Mouse (Mus musculus): ENCODE data around the gene Ptpre. TPM values are rescaled to one million over a fixed set of nuclear protein-coding genes. Genes with fewer than 3 reads are reported as not detected.
A peak's percentile ranks its signal among the peaks of the same experiment; 100 is the strongest.

The Ptpre gene
- polyA plus RNA-seq, 1 experiment from 2014 or later, result 3.1 TPM

DNA sequence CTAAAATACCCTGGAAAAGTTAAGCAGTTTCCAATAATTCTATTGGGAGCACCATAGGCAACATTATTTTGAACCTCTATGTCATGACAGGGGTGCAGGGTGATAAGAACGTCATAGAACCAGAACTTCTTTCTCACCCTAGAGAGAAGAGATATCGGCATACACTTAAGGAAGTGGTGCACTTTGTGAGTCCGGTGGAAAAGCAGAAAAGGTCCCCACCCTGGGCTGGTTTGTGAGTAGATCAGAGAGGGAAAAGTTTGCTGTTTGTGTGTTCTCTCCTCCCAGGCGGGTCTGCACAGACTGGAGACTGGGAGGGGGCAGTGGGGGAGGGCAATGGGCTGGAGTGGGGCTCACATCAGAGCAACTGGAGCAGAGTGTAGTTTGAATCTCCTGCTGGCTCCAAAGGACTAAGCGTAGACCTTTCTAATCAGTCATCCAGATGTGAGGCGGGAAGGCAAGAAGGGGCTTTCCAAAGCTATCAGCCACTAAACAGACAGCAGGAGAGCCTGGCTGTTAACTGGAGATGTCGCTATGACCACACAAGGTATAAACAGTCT, 184.2 kb downstream of the Ptpre start:
- ATAC-seq (ENCODE audit: insufficient read depth, low FRiP score), result peak; percentile 26; the same call in 1 of the 2 replicates
- H3K4me3 ChIP-seq (replicated peaks; ENCODE audit: low read length), result no peak overlapping the region
- 56% methylated on average over 7 of the region's 7 CpGs for WGBS
- no peak overlapping the region; the same call in 1 of the 2 replicates for H3K27ac ChIP-seq (ENCODE audit: low read length)
- no peaks in the 10 kb centered on the region for H3K27me3 ChIP-seq (ENCODE audit: control insufficient read depth, insufficient read depth, low read length)
- H3K9ac ChIP-seq (ENCODE audit: low read length), result no peak overlapping the region
- no peaks in the 10 kb centered on the region for H3K36me3 ChIP-seq (ENCODE audit: control insufficient read depth, insufficient read depth, low read length)
- H3K4me1 ChIP-seq (ENCODE audit: control insufficient read depth, insufficient read depth, low read length), result peaks cover 21% of the 10 kb centered on the region
- no peak overlapping the region for H3K4me2 ChIP-seq (ENCODE audit: low read depth, low read length)
- no peaks in the 10 kb centered on the region for H3K9me3 ChIP-seq (replicated peaks; ENCODE audit: control insufficient read depth, low read length)

DNA sequence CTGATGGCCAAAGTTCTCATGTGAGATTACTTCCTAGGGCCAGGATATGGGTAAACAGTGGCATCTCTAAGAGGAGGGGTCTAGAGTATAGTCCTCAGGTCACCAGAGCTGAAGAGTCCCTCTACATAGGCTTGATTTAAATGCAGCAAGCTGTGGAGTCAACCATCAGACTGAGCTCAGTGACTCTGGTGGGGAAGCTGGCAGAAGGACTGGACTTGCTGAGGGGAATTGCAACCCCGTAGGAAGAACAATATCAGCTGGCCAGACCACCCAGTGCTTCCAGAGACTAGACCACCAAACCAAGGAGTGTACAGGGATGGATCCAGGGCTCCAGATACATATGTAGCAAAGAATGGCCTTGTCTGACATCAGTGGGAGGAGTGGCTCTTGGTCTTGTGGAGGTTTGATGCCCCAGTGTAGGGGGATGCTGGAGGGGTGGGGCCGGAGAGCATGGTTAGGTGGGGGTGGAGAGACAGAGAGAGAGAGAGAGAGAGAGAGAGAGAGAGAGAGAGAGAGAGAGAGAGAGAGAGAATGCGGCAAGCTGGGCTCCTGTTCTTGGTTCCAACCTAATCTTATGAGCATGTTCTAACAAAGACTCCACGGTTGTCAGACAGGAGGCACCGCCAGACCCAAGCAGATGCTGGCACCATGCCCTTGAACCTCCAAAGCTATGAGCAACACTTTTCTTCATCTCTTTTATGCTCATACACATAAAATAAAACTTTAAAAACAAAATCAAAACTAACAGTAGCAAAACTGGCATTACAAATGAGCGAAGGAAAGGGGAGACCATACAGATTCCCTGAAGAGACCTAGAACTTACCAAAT, 184.9 kb downstream of the Ptpre start:
- 68% methylated on average over 6 of the region's 6 CpGs for WGBS
- Histone ChIP-seq H3K36me3 (ENCODE audit: control insufficient read depth, insufficient read depth, low read length) (no peaks in the 10 kb centered on the region), H3K4me3 (replicated peaks; ENCODE audit: low read length) (no peak overlapping the region), H3K4me2 (ENCODE audit: low read depth, low read length) (no peak overlapping the region), H3K4me1 (ENCODE audit: control insufficient read depth, insufficient read depth, low read length) (peaks cover 18% of the 10 kb centered on the region), H3K27ac (ENCODE audit: low read length) (no peak overlapping the region; the same call in 1 of the 2 replicates), H3K9ac (ENCODE audit: low read length) (no peak overlapping the region), H3K9me3 (replicated peaks; ENCODE audit: control insufficient read depth, low read length) (no peaks in the 10 kb centered on the region), H3K27me3 (ENCODE audit: control insufficient read depth, insufficient read depth, low read length) (no peaks in the 10 kb centered on the region)
- ATAC-seq (ENCODE audit: insufficient read depth, low FRiP score), result no peak

DNA sequence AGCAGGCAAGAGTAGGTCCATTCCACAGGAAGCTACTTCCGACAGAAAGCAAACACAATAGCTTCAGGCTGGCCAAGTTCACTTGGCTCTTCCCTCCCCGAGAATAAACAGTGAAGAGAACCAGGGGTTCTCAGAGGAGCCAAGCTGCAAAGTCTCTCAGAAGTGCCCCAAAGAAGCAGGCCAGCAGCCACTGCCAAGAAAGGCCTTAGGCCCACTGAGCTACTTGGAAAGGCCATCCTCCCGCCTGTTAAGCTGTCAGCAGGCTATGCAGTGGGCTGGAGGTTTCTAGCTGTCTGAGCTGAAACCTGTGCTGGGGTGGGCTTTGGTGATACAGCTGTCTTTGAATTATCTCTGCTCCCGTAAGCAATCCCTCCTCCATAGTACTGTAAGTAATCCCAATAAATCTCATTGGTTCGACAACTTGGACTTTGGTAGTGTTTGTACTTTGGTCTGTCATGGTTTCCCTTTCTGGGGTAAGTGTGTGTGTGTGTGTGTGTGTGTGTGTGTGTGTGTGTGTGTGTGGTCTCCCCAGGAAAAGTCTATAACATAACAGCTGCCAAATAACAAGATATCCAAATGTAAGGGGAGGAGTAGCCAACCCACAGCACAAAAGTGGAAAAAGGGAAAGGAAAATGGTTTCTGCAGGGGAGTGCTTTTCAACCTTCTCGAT, 186.5 kb downstream of the Ptpre start:
- ATAC-seq (ENCODE audit: insufficient read depth, low FRiP score), result peak; percentile 79
- Histone ChIP-seq H3K27me3 (ENCODE audit: control insufficient read depth, insufficient read depth, low read length) (no peaks in the 10 kb centered on the region), H3K4me2 (ENCODE audit: low read depth, low read length) (no peak overlapping the region), H3K4me3 (replicated peaks; ENCODE audit: low read length) (no peak overlapping the region), H3K36me3 (ENCODE audit: control insufficient read depth, insufficient read depth, low read length) (no peaks in the 10 kb centered on the region), H3K27ac (ENCODE audit: low read length) (peak overlapping the region; percentile 17), H3K9ac (ENCODE audit: low read length) (peak overlapping the region; percentile 36; the same call in 1 of the 2 replicates), H3K4me1 (ENCODE audit: control insufficient read depth, insufficient read depth, low read length) (peaks cover 17% of the 10 kb centered on the region), H3K9me3 (replicated peaks; ENCODE audit: control insufficient read depth, low read length) (no peaks in the 10 kb centered on the region)
- 31% methylated on average over 6 of the region's 6 CpGs for WGBS

DNA sequence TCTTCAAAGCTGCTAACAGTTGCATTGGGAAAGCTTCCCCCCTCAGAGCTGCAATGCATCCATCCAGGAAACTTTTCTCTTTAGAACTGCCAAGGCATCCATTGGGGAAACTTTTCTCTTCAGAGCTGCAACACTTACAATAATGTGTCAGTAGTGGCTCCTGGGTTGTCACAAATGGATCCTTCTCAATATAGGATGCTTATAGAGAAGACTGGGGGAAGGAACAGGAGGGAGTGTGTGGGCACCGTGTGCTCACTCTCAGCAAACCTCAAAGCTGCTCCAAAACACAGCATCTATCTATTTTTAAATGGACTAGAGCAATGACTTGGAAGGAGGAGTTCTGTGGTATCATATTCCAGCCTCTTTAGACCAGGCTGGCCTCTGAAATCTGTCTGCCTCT, 189.4 kb downstream of the Ptpre start:
- Histone ChIP-seq H3K4me2 (ENCODE audit: low read depth, low read length) (no peak overlapping the region), H3K9me3 (replicated peaks; ENCODE audit: control insufficient read depth, low read length) (no peaks in the 10 kb centered on the region), H3K9ac (ENCODE audit: low read length) (no peak overlapping the region), H3K4me3 (replicated peaks; ENCODE audit: low read length) (no peak overlapping the region), H3K27me3 (ENCODE audit: control insufficient read depth, insufficient read depth, low read length) (no peaks in the 10 kb centered on the region), H3K36me3 (ENCODE audit: control insufficient read depth, insufficient read depth, low read length) (no peaks in the 10 kb centered on the region), H3K4me1 (ENCODE audit: control insufficient read depth, insufficient read depth, low read length) (peaks cover 11% of the 10 kb centered on the region), H3K27ac (ENCODE audit: low read length) (no peak overlapping the region)
- ATAC-seq (ENCODE audit: insufficient read depth, low FRiP score), result no peak
- 86% methylated on average over 1 of the region's 1 CpGs for WGBS

DNA sequence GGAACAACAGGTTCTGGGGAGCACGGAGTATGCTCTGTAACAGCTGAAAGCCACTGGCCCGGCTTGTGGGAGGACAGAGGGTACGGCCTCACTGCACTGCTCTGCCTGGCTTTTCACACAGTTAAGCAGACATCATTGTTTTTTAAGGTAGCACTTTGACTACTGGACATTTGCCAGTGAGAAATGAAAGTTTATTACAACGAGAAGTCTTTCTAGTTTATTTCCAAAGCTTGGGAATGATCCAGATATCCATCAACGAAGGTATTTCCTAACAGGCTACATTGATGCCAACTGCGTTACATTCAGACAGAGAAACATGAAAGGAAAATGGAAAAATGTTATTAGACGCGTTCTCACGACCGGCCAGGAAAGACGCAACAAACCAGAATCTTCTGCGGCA, 190.8 kb downstream of the Ptpre start:
- Histone ChIP-seq H3K27me3 (ENCODE audit: control insufficient read depth, insufficient read depth, low read length) (no peaks in the 10 kb centered on the region), H3K36me3 (ENCODE audit: control insufficient read depth, insufficient read depth, low read length) (no peaks in the 10 kb centered on the region), H3K9ac (ENCODE audit: low read length) (no peak overlapping the region), H3K9me3 (replicated peaks; ENCODE audit: control insufficient read depth, low read length) (no peaks in the 10 kb centered on the region), H3K4me3 (replicated peaks; ENCODE audit: low read length) (no peak overlapping the region), H3K4me2 (ENCODE audit: low read depth, low read length) (no peak overlapping the region), H3K27ac (ENCODE audit: low read length) (no peak overlapping the region), H3K4me1 (ENCODE audit: control insufficient read depth, insufficient read depth, low read length) (peaks cover 6% of the 10 kb centered on the region)
- no peak for ATAC-seq (ENCODE audit: insufficient read depth, low FRiP score)
- 70% methylated on average over 12 of the region's 12 CpGs for WGBS

DNA sequence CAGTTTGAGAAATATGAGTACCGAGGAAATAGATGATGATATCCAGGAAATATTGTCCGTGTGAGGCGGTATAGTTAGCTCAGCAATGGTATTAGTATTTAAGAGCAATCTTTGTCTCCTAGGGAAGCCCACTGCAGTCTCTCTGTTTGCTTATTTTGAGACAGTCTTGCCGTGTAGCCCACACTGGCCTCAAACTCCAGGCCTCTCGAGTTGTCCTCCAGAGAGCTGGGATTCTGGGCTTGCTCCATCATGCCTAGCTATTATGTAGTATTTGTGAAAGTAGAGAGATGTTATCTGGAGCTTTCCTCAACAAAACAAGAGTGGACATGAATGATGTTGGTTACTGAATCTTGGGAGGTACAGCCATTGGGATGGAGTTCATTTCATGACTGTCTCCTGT, 197.1 kb downstream of the Ptpre start:
- H3K36me3 ChIP-seq (ENCODE audit: control insufficient read depth, insufficient read depth, low read length), result no peaks in the 10 kb centered on the region
- ATAC-seq (ENCODE audit: insufficient read depth, low FRiP score), result no peak
- no peak overlapping the region for H3K9ac ChIP-seq (ENCODE audit: low read length)
- H3K27me3 ChIP-seq (ENCODE audit: control insufficient read depth, insufficient read depth, low read length), result no peaks in the 10 kb centered on the region
- H3K4me2 ChIP-seq (ENCODE audit: low read depth, low read length), result no peak overlapping the region
- no peaks in the 10 kb centered on the region for H3K9me3 ChIP-seq (replicated peaks; ENCODE audit: control insufficient read depth, low read length)
- no peak overlapping the region for H3K4me3 ChIP-seq (replicated peaks; ENCODE audit: low read length)
- 87% methylated on average over 5 of the region's 5 CpGs for WGBS
- H3K4me1 ChIP-seq (ENCODE audit: control insufficient read depth, insufficient read depth, low read length), result peaks cover 7% of the 10 kb centered on the region
- peak overlapping the region; percentile 89 for H3K27ac ChIP-seq (ENCODE audit: low read length)

DNA sequence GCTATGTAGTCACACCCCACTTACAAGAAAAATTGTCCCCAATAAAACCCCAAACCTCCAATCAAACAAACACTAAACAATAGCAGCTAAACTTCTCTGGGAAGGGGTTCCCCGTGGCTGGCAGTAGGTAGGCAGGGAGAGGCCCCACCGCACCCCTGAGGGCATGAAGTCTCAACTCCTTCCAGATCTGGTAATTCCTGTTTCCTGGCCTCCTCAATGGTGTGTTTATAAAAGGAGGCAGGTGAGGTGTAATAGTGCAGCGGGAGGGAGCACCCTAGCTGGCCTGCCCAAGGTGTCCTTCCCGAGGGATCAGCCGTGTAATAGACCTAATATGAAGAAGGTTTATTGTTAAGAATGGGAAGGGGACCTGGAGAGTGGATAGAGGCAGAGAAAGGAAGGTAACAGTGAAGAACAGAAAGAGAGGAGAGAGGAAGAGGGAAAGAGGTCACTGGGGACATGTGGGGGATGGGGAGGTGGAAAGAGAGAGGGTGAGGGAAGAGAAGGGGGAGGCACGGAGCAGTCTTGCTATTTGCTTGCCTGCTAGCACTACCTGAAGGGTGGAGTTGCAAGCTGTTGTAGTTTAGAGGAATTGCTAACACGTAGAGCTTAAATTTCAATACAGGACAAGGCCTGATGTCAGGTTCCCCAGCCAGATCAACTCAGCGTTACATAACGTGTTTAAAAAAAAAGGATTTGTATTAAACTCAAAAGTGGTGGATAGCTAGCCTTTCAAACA, 197.8 kb downstream of the Ptpre start:
- H3K4me2 ChIP-seq (ENCODE audit: low read depth, low read length), result peak overlapping the region; percentile 51
- ATAC-seq (ENCODE audit: insufficient read depth, low FRiP score), result no peak; the same call in 1 of the 2 replicates
- H3K27ac ChIP-seq (ENCODE audit: low read length), result peak overlapping the region; percentile 89
- H3K36me3 ChIP-seq (ENCODE audit: control insufficient read depth, insufficient read depth, low read length), result no peaks in the 10 kb centered on the region
- 60% methylated on average over 9 of the region's 9 CpGs for WGBS
- H3K9me3 ChIP-seq (replicated peaks; ENCODE audit: control insufficient read depth, low read length), result no peaks in the 10 kb centered on the region
- peak overlapping the region; percentile 29 for H3K4me3 ChIP-seq (replicated peaks; ENCODE audit: low read length)
- H3K9ac ChIP-seq (ENCODE audit: low read length), result peak overlapping the region; percentile 52; the same call in 1 of the 2 replicates
- no peaks in the 10 kb centered on the region for H3K27me3 ChIP-seq (ENCODE audit: control insufficient read depth, insufficient read depth, low read length)
- peaks cover 7% of the 10 kb centered on the region for H3K4me1 ChIP-seq (ENCODE audit: control insufficient read depth, insufficient read depth, low read length)

Measured in stomach, embryonic 16.5 days (tissue).